Mouse (Mus musculus) bone marrow, adult 2 months (tissue): Measurements from ENCODE around the gene Dnajc1. TPM values are rescaled to one million over a fixed set of nuclear protein-coding genes. Genes with fewer than 3 reads are reported as not detected.

Source experiments
- H3K27ac ChIP-seq: fragments of 200-500 bp; 2 replicates; pipeline ENCODE4 v1.5.1; 2012; ENCODE audit warnings: low read depth, mild to moderate bottlenecking, control low read depth, inconsistent platforms, low read length; ENCODE audit not compliant: control insufficient read depth, poor library complexity, insufficient read depth
- H3K4me1 ChIP-seq: fragments of 200-500 bp; 2 replicates; pipeline ENCODE4 v1.6.1; 2011; ENCODE audit warnings: low read length; ENCODE audit not compliant: control insufficient read depth, insufficient read depth
- H3K4me3 ChIP-seq: fragments of 200-500 bp; replicated peaks from 2 replicates; pipeline ENCODE3; 2011; ENCODE audit warnings: mild to moderate bottlenecking, low read depth, low read length, control low read depth; ENCODE audit not compliant: control insufficient read depth
- CTCF ChIP-seq: fragments of 200-500 bp; IDR thresholded peaks from 2 replicates; pipeline ENCODE4 v1.5.1; 2011; ENCODE audit warnings: low read length, control low read depth; ENCODE audit not compliant: control insufficient read depth, insufficient read depth
- POLR2A ChIP-seq: fragments of 200-500 bp; IDR thresholded peaks from 2 replicates; pipeline ENCODE4 v1.6.1; 2011; ENCODE audit warnings: low read depth, mild to moderate bottlenecking, control low read depth, low read length, borderline replicate concordance; ENCODE audit not compliant: control insufficient read depth
- WGBS: fragments of 180-500 bp; shearing (Covaris S2); methylation state at CpG from one replicate; pipeline ENCODE4 v1.1.7; 2018; 5-methylcytosine and 5-hydroxymethylcytosine counted together
- polyA plus RNA-seq: library from polyadenylated mRNA; stranded (reverse); fragments of >200 nt; gene quantifications from 2 replicates; pipeline ENCODE4 v1.2.4, GENCODE M21; 2011; ENCODE audit warnings: low replicate concordance; ENCODE audit not compliant: missing spikeins, insufficient read depth, insufficient read length

Dnajc1 gene
- polyA plus RNA-seq, 1 experiment = 9.6 TPM

- Histone ChIP-seq H3K4me3 (no peak overlapping the region), H3K4me1 (no peaks in the 10 kb centered on the region), H3K27ac (no peak overlapping the region)
- no peak for TF ChIP-seq CTCF
- no peak for TF ChIP-seq POLR2A
- 83% methylated on average over 5 of the region's 5 CpGs for WGBS
Observed at GRCm38 (mm10) chr2:18218500-18218899, 174.1 kb downstream of the Dnajc1 start.

DNA sequence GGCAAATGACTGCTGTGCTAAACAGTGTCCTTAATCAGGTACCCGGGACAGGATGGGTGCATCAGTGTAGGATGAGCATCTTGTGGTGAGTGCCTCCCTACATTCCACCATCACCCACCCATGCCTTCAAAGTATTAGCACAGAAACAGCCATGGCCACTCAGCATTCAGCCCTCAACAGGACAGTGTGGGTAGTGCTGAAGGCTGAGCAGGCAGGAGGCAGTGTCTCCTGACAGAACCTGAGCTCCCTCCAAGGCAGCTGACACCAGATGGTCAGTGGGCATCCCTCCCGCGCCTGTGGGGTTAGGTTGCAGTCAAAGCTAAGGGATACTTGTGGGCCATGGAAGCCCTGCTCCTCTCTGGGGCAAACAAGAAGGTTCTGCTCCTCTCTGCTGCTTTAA, 174.8 kb downstream of the Dnajc1 start:
- Histone ChIP-seq H3K27ac (no peak overlapping the region), H3K4me1 (no peaks in the 10 kb centered on the region), H3K4me3 (no peak overlapping the region)
- TF ChIP-seq CTCF (no peak), POLR2A (no peak)
- WGBS = 84% methylated on average over 3 of the region's 3 CpGs

DNA sequence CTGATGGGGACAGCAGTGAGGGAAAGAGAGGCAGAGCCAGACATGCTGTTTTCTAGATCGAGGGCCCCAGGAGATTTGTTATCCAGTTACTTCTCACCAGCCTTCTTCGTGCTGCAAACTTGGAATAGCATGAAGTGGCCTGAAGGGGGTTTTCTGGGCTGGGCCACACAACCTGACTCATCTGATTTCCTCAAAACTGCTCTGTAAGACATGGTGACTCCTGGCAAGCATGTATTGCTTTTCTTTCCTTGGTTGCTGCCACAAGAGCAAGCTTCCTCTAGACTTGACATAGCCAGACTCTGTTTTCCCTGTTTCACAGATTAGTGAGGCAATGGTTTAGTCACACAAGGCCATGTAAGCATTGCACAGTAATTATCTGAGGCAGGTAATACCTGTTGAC, 178.6 kb downstream of the Dnajc1 start:
- WGBS = 71% methylated on average over 2 of the region's 2 CpGs

GRCm38 (mm10) chr2:18209948-18210347, 182.7 kb downstream of the Dnajc1 start:
- 88% methylated on average over 4 of the region's 4 CpGs for WGBS

More for the DNA sequence above, 178.6 kb downstream of the Dnajc1 start:
- TF ChIP-seq CTCF (no peak), POLR2A (no peak)
- H3K27ac ChIP-seq = no peak overlapping the region
- no peak overlapping the region for H3K4me3 ChIP-seq
- H3K4me1 ChIP-seq = no peaks in the 10 kb centered on the region

GRCm38 (mm10) chr2:18209211-18209823, 183.3 kb downstream of the Dnajc1 start:
- 88% methylated on average over 7 of the region's 7 CpGs for WGBS
- TF ChIP-seq POLR2A = no peak
- no peak for TF ChIP-seq CTCF
- Histone ChIP-seq H3K27ac (no peak overlapping the region), H3K4me1 (no peaks in the 10 kb centered on the region), H3K4me3 (no peak overlapping the region)

More at GRCm38 (mm10) chr2:18209948-18210347, 182.7 kb downstream of the Dnajc1 start:
- H3K4me3 ChIP-seq = no peak overlapping the region
- H3K4me1 ChIP-seq = no peaks in the 10 kb centered on the region
- H3K27ac ChIP-seq = no peak overlapping the region
- TF ChIP-seq POLR2A (no peak), CTCF (no peak)

- WGBS = 89% methylated on average over 6 of the region's 6 CpGs
- Histone ChIP-seq H3K4me3 (no peak overlapping the region), H3K27ac (no peak overlapping the region), H3K4me1 (no peaks in the 10 kb centered on the region)
- TF ChIP-seq CTCF (no peak), POLR2A (no peak)
Observed at GRCm38 (mm10) chr2:18208578-18208977, 184.1 kb downstream of the Dnajc1 start.

- 94% methylated on average over 10 of the region's 10 CpGs for WGBS
- no peak for TF ChIP-seq CTCF
- no peak for TF ChIP-seq POLR2A
- no peaks in the 10 kb centered on the region for H3K4me1 ChIP-seq
- H3K4me3 ChIP-seq = no peak overlapping the region
- no peak overlapping the region for H3K27ac ChIP-seq
Observed at GRCm38 (mm10) chr2:18206811-18207210, 185.8 kb downstream of the Dnajc1 start.

- Histone ChIP-seq H3K27ac (no peak overlapping the region), H3K4me1 (no peaks in the 10 kb centered on the region), H3K4me3 (no peak overlapping the region)
- TF ChIP-seq CTCF (peak; percentile 77), POLR2A (no peak)
- WGBS = 81% methylated on average over 3 of the region's 3 CpGs
Observed at GRCm38 (mm10) chr2:18205118-18205517, 187.5 kb downstream of the Dnajc1 start.

- no peak overlapping the region for H3K27ac ChIP-seq
- WGBS = 94% methylated on average over 4 of the region's 4 CpGs
- no peak for TF ChIP-seq CTCF
- no peak for TF ChIP-seq POLR2A
- no peak overlapping the region for H3K4me3 ChIP-seq
- H3K4me1 ChIP-seq = no peaks in the 10 kb centered on the region
Observed at GRCm38 (mm10) chr2:18202923-18203322, 189.7 kb downstream of the Dnajc1 start.
